Mouse (Mus musculus) kidney, adult 9 months (tissue): ENCODE measurements around the gene Rhot2.

Experiments
- DNase-seq: peaks from one replicate; pipeline ENCODE4 v3.0.0; 2022

Rhot2 gene

GRCm38 (mm10) chr17:25840519-25840918, 4.1 kb downstream of the Rhot2 start:
- no peak for DNase-seq

- DNase-seq, result peak; percentile 76
These were observed 5.0 kb downstream of the Rhot2 start for GRCm38 (mm10) chr17:25839455-25840235.

- DNase-seq, result peak; percentile 16
These were observed 5.7 kb downstream of the Rhot2 start for GRCm38 (mm10) chr17:25838904-25839303.

- no peak for DNase-seq
These were observed 7.1 kb downstream of the Rhot2 start for GRCm38 (mm10) chr17:25837533-25837932.

- DNase-seq, result peak; percentile 77
These were observed 7.6 kb downstream of the Rhot2 start, which contains the start of gene Rhbdl1 for GRCm38 (mm10) chr17:25837076-25837410. Gene Rhbdl1, minus strand, starts transcription at chr17:25837295.

- DNase-seq, result peak; percentile 64
These were observed 8.1 kb downstream of the Rhot2 start for GRCm38 (mm10) chr17:25836397-25837075.

GRCm38 (mm10) chr17:25835816-25836215, 8.8 kb downstream of the Rhot2 start:
- DNase-seq, result peak; percentile 43

- DNase-seq, result no peak
These were observed 9.3 kb downstream of the Rhot2 start for GRCm38 (mm10) chr17:25835301-25835700.

GRCm38 (mm10) chr17:25834595-25835222, 9.9 kb downstream of the Rhot2 start:
- peak; percentile 42 for DNase-seq

- peak; percentile 91 for DNase-seq
These were observed 10.6 kb downstream of the Rhot2 start for GRCm38 (mm10) chr17:25833961-25834594.

- peak; percentile 99 for DNase-seq
These were observed 11.4 kb downstream of the Rhot2 start, which contains the start of gene Stub1 for GRCm38 (mm10) chr17:25833291-25833663. Gene Stub1, minus strand, starts transcription at chr17:25833404.

GRCm38 (mm10) chr17:25832436-25833290, 12.0 kb downstream of the Rhot2 start:
- peak; percentile 100 for DNase-seq

GRCm38 (mm10) chr17:25831451-25832281, 13.0 kb downstream of the Rhot2 start:
- DNase-seq, result peak; percentile 54

- no peak for DNase-seq
These were observed 13.7 kb downstream of the Rhot2 start for GRCm38 (mm10) chr17:25830806-25831431.

- DNase-seq, result no peak
These were observed 14.4 kb downstream of the Rhot2 start for GRCm38 (mm10) chr17:25830200-25830753.

GRCm38 (mm10) chr17:25829558-25830017, 15.1 kb downstream of the Rhot2 start:
- no peak for DNase-seq

- DNase-seq, result peak; percentile 86
These were observed 15.7 kb downstream of the Rhot2 start, which contains the start of gene Jmjd8 for GRCm38 (mm10) chr17:25828712-25829557. Gene Jmjd8, plus strand, starts transcription at chr17:25828867.

- DNase-seq, result no peak
These were observed 16.4 kb downstream of the Rhot2 start for GRCm38 (mm10) chr17:25828223-25828594.

- no peak for DNase-seq
These were observed 17.0 kb downstream of the Rhot2 start for GRCm38 (mm10) chr17:25827546-25828222.
